In the genomic region with DNA sequence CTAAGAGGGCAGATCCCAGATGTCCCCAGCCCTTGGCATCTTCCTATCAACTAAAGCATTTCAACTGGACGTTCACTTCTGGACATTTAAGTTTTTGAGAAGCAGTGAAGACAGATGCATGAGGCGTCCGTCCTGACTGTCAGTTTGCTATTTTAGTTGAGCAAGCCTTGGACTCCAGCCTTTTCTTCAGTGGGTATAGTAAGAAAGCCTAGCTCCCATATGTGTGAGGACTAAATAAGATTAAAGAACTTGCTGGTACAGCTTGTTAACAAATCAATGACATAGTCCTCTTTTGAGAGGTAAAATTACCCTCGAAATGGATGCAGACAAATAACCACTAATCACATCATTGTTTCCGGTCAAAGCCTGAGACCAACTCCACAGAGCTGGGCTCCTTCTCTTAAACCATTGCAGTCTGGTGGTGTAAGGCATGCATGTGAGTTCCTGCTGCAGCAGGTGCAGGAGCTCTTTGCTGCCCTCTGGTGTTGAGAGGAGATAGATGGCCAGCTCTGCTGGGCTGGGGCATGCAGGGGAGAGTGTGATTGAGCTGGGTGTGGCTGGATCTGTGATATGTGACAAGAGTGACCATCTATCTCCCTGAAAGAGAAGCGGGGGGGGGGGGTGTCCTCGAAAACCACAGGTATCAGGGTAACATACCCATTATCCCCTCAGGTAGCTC, we compare ENCODE assay signal across 8 mouse cellular contexts. TPM values are rescaled to one million over a fixed set of nuclear protein-coding genes. Genes with fewer than 3 reads are reported as not detected.
DNase-seq lines count a peak whose midpoint lies in the region; ATAC-seq lines count a peak whose summit lies in the region.

No protein-coding gene starts in this region.

- H3K9ac ChIP-seq in embryonic facial prominence, embryonic 13.5 days: no peak overlapping the region
- no peak overlapping the region for H3K9ac ChIP-seq in limb, embryonic 15.5 days

- no peak overlapping the region for H3K27ac ChIP-seq in embryonic facial prominence, embryonic 13.5 days
- no peak overlapping the region for H3K27ac ChIP-seq in heart, embryonic 10.5 days
- H3K27ac ChIP-seq in limb, embryonic 15.5 days: no peak overlapping the region

- 49% methylated on average over 7 of the region's 7 CpGs for WGBS in embryonic facial prominence, embryonic 13.5 days
- WGBS in heart, embryonic 10.5 days: 53% methylated on average over 7 of the region's 7 CpGs
- 46% methylated on average over 7 of the region's 7 CpGs for WGBS in limb, embryonic 15.5 days

- H3K36me3 ChIP-seq in embryonic facial prominence, embryonic 13.5 days: no peaks in the 10 kb centered on the region
- H3K36me3 ChIP-seq in heart, embryonic 10.5 days: no peaks in the 10 kb centered on the region
- H3K36me3 ChIP-seq in limb, embryonic 15.5 days: no peaks in the 10 kb centered on the region

- H3K4me1 ChIP-seq in embryonic facial prominence, embryonic 13.5 days: no peaks in the 10 kb centered on the region
- H3K4me1 ChIP-seq in heart, embryonic 10.5 days: no peaks in the 10 kb centered on the region
- no peaks in the 10 kb centered on the region for H3K4me1 ChIP-seq in limb, embryonic 15.5 days

- 0 out of 2 replicates have a peak, but pooled peaks have one; percentile 48 for ATAC-seq in embryonic facial prominence, embryonic 13.5 days (ENCODE audit: insufficient number of reproducible peaks, insufficient read depth, low FRiP score, low TSS enrichment, low read depth)
- peak; percentile 58; the same call in 1 of the 2 replicates for ATAC-seq in limb, embryonic 15.5 days (ENCODE audit: insufficient number of reproducible peaks, low FRiP score, low TSS enrichment, low read depth)

- H3K4me3 ChIP-seq in embryonic facial prominence, embryonic 13.5 days: no peak overlapping the region
- H3K4me3 ChIP-seq in heart, embryonic 10.5 days: no peak overlapping the region
- H3K4me3 ChIP-seq in limb, embryonic 15.5 days: no peak overlapping the region

- peak; percentile 81 for DNase-seq in A20 (ENCODE audit: low read depth, low spot score)
- DNase-seq in adrenal gland, postnatal 25 days: peak; percentile 57
- DNase-seq in heart, embryonic 10.5 days (ENCODE audit: low spot score): peak; percentile 86
- DNase-seq in kidney, adult 9 months: peak; percentile 68
- DNase-seq in monocyte, adult 2 months (ENCODE audit: low read depth in 1 of 2, low spot score in 2 of 2): peak; percentile 11 to 34
- peak; percentile 60 to 69 for DNase-seq in spleen, postnatal 36 days (ENCODE audit: low spot score in 2 of 2)

- no peaks in the 10 kb centered on the region for H3K9me3 ChIP-seq in embryonic facial prominence, embryonic 13.5 days
- no peaks in the 10 kb centered on the region for H3K9me3 ChIP-seq in heart, embryonic 10.5 days
- H3K9me3 ChIP-seq in limb, embryonic 15.5 days: no peaks in the 10 kb centered on the region

- no peaks in the 10 kb centered on the region for H3K27me3 ChIP-seq in embryonic facial prominence, embryonic 13.5 days
- H3K27me3 ChIP-seq in heart, embryonic 10.5 days (ENCODE audit: insufficient read depth, poor library complexity, severe bottlenecking): no peaks in the 10 kb centered on the region
- H3K27me3 ChIP-seq in limb, embryonic 15.5 days: no peaks in the 10 kb centered on the region

- H3K4me2 ChIP-seq in embryonic facial prominence, embryonic 13.5 days: no peak overlapping the region
- no peak overlapping the region for H3K4me2 ChIP-seq in limb, embryonic 15.5 days

RNA-seq across cellular contexts. Expression of a gene that starts 29.2 kb away (rescaled TPM):
- 10.6 and 11.1 TPM in 2 replicates for total RNA-seq in adrenal gland, postnatal 25 days (2021)
- polyA plus RNA-seq in embryonic facial prominence, embryonic 13.5 days (2015; fragmentation: Nextera tagmentation; extraction: Ambion mirVana): 30.9 and 32.2 TPM in 2 replicates
- 14.2 and 15.1 TPM in 2 replicates for polyA plus RNA-seq in heart, embryonic 10.5 days (2016; fragmentation: Nextera tagmentation; extraction: Ambion mirVana)
- 25.3 and 26.5 TPM in 2 replicates for polyA plus RNA-seq in limb, embryonic 15.5 days (2015; fragmentation: Nextera tagmentation; extraction: Ambion mirVana)

RNA-seq across cellular contexts. Expression of a gene that starts 29.5 kb away (rescaled TPM):
- total RNA-seq in adrenal gland, postnatal 25 days (2021): 1.6 and 1.7 TPM in 2 replicates
- 11.6 and 14.3 TPM in 2 replicates for polyA plus RNA-seq in embryonic facial prominence, embryonic 13.5 days (2015; fragmentation: Nextera tagmentation; extraction: Ambion mirVana)
- 13.8 and 17.3 TPM in 2 replicates for polyA plus RNA-seq in heart, embryonic 10.5 days (2016; fragmentation: Nextera tagmentation; extraction: Ambion mirVana)
- polyA plus RNA-seq in limb, embryonic 15.5 days (2015; fragmentation: Nextera tagmentation; extraction: Ambion mirVana): 9.6 and 10.4 TPM in 2 replicates

Comparison
In these comparisons a context has a peak if more than half of its experiments do, and no peak if none do; other contexts are left out.
1. DNase-seq: peak in every context shown above with its lines; median percentile 86 in heart, embryonic 10.5 days; 81 in A20; 68 in kidney, adult 9 months; 64 in spleen, postnatal 36 days; 57 in adrenal gland, postnatal 25 days; 22 in monocyte, adult 2 months.